Mouse (Mus musculus): Measurements from ENCODE around the gene Ahcyl2. TPM values are rescaled to one million over a fixed set of nuclear protein-coding genes. Genes with fewer than 3 reads are reported as not detected.

Ahcyl2 gene
- total and polyA plus RNA-seq, 2 experiments from 2014 or later = 13.6 to 48.3 TPM

DNA sequence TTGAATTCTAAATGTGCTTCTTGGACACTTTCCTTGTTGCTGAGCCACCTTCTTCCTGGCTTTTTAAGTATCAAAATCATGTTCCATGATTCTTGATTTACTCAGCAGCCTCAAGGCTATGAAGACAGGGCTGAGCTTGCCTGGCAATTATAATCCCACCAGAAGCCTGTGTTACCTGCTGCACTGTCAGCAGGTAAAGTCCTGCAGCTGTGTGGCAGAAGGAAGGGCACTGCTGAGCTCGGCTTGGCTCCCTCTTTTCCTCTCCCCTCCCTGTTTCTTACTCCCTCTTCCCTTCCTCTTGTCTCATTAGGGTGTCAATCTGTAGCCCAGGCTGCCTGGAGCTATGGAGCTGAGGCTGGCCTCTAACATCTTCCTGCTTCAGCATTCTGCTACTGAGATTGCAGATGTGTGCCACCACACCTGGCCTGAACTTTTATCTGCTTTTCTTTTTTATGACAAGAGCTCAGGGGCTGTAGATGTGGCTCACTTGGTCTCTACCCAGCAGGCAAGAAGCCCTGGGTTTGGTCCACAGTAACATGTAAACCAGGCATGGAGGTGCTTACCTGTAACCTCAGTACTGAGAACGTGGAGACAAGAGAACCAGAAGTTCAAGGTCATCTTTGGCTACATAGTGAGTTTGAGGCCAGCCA is 3.0 kb downstream of the Ahcyl2 start:
- no peak for ATAC-seq
- 66% methylated on average over 2 of the region's 2 CpGs for WGBS

DNA sequence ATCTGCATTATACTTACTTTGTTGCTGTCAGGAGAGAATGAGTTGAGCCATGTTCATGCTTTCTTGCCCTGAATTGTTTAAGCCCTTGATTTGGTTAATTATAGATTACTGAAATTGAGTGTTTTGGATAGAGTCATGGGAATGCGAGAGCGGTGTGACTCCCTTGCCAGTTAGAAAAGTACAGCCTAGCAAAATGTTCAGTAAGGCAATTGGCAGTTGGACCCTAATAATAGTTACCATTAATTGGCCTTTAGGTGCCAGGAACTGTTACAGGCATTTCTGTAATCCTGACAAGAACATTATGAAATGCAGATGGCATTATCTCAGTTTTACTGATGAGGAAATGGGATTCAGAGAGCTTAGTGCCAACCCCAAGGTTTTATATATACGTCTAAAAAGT is 4.4 kb downstream of the Ahcyl2 start:
- Histone ChIP-seq H3K4me2 (ENCODE audit: low read depth) (no peak overlapping the region), H3K4me1 (ENCODE audit: insufficient read depth) (no peaks in the 10 kb centered on the region), H3K27ac (ENCODE audit: low read depth, low read length) (no peak overlapping the region), H3K9ac (no peak overlapping the region), H3K36me3 (ENCODE audit: insufficient read depth) (no peaks in the 10 kb centered on the region), H3K9me3 (ENCODE audit: low read length) (no peaks in the 10 kb centered on the region), H3K4me3 (ENCODE audit: low read depth, low read length) (no peak overlapping the region), H3K27me3 (ENCODE audit: insufficient read depth, low read length) (no peaks in the 10 kb centered on the region)
- DNase-seq (no peak), ATAC-seq (no peak)
- no peak for TF ChIP-seq CTCF (IDR thresholded peaks at IDR 0.05; ENCODE audit: low read depth)
- WGBS = 45% methylated on average over 3 of the region's 3 CpGs

More for the DNA sequence above, 3.0 kb downstream of the Ahcyl2 start:
- no peak for DNase-seq
- Histone ChIP-seq H3K27ac (ENCODE audit: low read depth, low read length) (no peak overlapping the region), H3K27me3 (ENCODE audit: insufficient read depth, low read length) (no peaks in the 10 kb centered on the region), H3K9me3 (ENCODE audit: low read length) (no peaks in the 10 kb centered on the region), H3K9ac (no peak overlapping the region), H3K4me3 (ENCODE audit: low read depth, low read length) (no peak overlapping the region), H3K36me3 (ENCODE audit: insufficient read depth) (no peaks in the 10 kb centered on the region), H3K4me2 (ENCODE audit: low read depth) (no peak overlapping the region), H3K4me1 (ENCODE audit: insufficient read depth) (no peaks in the 10 kb centered on the region)
- no peak for TF ChIP-seq CTCF (IDR thresholded peaks at IDR 0.05; ENCODE audit: low read depth)

DNA sequence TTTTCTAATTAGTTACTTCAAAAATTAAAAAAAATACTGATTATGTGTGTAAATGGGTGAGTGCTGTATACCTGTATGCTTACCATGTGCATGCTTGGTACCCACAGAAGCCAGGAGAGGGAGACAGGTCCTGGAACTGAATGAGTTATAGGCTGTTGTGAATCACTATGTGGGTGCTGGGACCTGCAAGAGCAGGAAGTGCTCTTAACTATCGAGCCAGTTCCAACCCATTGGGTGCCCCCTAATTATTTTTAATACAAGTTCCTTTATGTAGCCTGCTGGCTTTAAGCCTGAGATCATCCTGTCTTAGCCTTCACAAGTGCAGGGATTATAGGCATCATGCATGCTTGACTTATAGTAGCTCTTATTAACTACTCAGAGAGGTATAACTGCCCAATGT is 6.3 kb downstream of the Ahcyl2 start:
- H3K27me3 ChIP-seq (ENCODE audit: insufficient read depth, low read length) = no peaks in the 10 kb centered on the region
- no peaks in the 10 kb centered on the region for H3K4me1 ChIP-seq (ENCODE audit: insufficient read depth)
- H3K27ac ChIP-seq (ENCODE audit: low read depth, low read length) = no peak overlapping the region
- no peak overlapping the region for H3K9ac ChIP-seq
- no peak for DNase-seq
- ATAC-seq = no peak
- WGBS = 62% methylated on average over 1 of the region's 1 CpGs
- no peaks in the 10 kb centered on the region for H3K36me3 ChIP-seq (ENCODE audit: insufficient read depth)
- no peak for TF ChIP-seq CTCF (IDR thresholded peaks at IDR 0.05; ENCODE audit: low read depth)
- H3K4me3 ChIP-seq (ENCODE audit: low read depth, low read length) = no peak overlapping the region
- no peak overlapping the region for H3K4me2 ChIP-seq (ENCODE audit: low read depth)
- H3K9me3 ChIP-seq (ENCODE audit: low read length) = no peaks in the 10 kb centered on the region

DNA sequence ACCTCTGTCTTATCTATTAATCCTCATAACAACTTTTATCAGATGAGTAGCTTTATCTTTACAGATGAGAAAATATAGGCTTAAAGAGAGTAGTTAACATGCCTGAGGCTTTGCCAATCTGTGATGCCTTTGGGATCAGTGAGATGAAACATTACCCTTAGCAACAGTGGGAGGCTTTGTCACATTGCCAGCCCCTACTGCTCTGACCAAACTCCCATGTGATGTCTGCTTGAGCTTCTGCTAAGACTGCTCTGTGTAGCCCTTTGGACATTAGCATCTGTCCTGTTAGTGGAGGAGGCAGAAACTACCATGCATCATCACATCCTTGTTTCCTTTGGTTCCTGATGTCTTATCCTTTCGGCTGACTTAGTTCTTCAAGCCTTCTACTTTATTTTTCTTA is 7.8 kb downstream of the Ahcyl2 start:
- H3K9me3 ChIP-seq (ENCODE audit: low read length) = no peaks in the 10 kb centered on the region
- H3K36me3 ChIP-seq (ENCODE audit: insufficient read depth) = no peaks in the 10 kb centered on the region
- ATAC-seq (no peak), DNase-seq (peak; percentile 21)
- H3K4me3 ChIP-seq (ENCODE audit: low read depth, low read length) = no peak overlapping the region
- no peak for TF ChIP-seq CTCF (IDR thresholded peaks at IDR 0.05; ENCODE audit: low read depth)
- no peak overlapping the region for H3K27ac ChIP-seq (ENCODE audit: low read depth, low read length)
- WGBS = 94% methylated on average over 1 of the region's 1 CpGs
- no peaks in the 10 kb centered on the region for H3K4me1 ChIP-seq (ENCODE audit: insufficient read depth)
- H3K27me3 ChIP-seq (ENCODE audit: insufficient read depth, low read length) = no peaks in the 10 kb centered on the region
- no peak overlapping the region for H3K9ac ChIP-seq
- no peak overlapping the region for H3K4me2 ChIP-seq (ENCODE audit: low read depth)

DNA sequence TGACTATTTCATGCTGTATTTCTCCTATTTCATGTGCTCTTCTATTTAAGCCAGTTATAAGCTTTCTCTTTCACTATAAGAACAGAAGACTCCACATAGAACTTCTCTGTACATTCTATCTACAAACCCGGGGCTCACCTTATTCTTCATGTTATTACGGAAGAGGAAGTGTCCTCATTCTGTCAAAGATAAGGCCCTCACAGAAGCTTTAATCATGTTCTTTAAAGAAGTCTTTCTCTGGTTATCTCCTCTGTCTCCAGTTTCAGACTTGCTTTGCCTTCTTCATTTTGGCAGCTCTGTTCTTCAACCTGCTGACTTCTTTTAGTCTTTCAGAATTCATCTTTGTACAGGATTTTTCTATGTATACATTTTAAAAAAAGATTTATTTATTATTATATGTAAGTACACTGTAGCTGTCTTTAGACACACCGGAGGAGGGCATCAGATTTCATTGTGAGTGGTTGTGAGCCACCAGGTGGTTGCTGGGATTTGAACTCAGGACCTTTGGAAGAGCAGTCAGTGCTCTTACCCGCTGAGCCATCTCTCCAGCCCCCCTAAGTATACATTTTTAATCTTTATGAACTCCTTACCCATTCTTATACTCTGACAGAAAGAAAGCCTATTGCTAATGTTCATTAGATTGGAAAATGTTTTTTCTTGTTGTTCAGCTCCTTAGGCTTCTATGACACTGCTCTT is 8.9 kb downstream of the Ahcyl2 start:
- no peak for DNase-seq
- no peaks in the 10 kb centered on the region for H3K9me3 ChIP-seq (ENCODE audit: low read length)
- WGBS = 80% methylated on average over 4 of the region's 4 CpGs
- no peak overlapping the region for H3K4me2 ChIP-seq (ENCODE audit: low read depth)
- H3K36me3 ChIP-seq (ENCODE audit: insufficient read depth) = no peaks in the 10 kb centered on the region
- no peak for ATAC-seq
- no peak overlapping the region for H3K27ac ChIP-seq (ENCODE audit: low read depth, low read length)
- H3K9ac ChIP-seq = no peak overlapping the region
- no peaks in the 10 kb centered on the region for H3K4me1 ChIP-seq (ENCODE audit: insufficient read depth)
- no peaks in the 10 kb centered on the region for H3K27me3 ChIP-seq (ENCODE audit: insufficient read depth, low read length)
- H3K4me3 ChIP-seq (ENCODE audit: low read depth, low read length) = no peak overlapping the region
- TF ChIP-seq CTCF (IDR thresholded peaks at IDR 0.05; ENCODE audit: low read depth) = no peak

DNA sequence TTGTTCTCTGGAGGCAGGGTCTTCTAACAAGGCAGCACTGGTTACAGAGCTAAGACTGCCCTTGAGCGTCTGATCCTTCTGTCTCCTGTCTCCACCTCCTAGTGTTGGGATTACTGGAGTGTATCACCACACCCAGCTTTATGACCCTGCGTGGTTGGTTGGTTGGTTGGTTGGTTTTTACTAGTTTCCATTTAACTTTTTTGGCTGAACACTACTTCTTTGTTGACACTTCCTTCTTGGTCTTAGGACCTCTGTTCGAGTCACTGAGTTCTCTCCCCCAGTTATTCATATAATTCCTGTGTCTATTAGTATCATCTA is 9.4 kb downstream of the Ahcyl2 start:
- no peak overlapping the region for H3K4me3 ChIP-seq (ENCODE audit: low read depth, low read length)
- H3K36me3 ChIP-seq (ENCODE audit: insufficient read depth) = no peaks in the 10 kb centered on the region
- no peaks in the 10 kb centered on the region for H3K9me3 ChIP-seq (ENCODE audit: low read length)
- H3K27ac ChIP-seq (ENCODE audit: low read depth, low read length) = no peak overlapping the region
- H3K27me3 ChIP-seq (ENCODE audit: insufficient read depth, low read length) = no peaks in the 10 kb centered on the region
- no peak for DNase-seq
- no peak overlapping the region for H3K9ac ChIP-seq
- H3K4me1 ChIP-seq (ENCODE audit: insufficient read depth) = no peaks in the 10 kb centered on the region
- WGBS = 74% methylated on average over 3 of the region's 3 CpGs
- no peak for TF ChIP-seq CTCF (IDR thresholded peaks at IDR 0.05; ENCODE audit: low read depth)
- H3K4me2 ChIP-seq (ENCODE audit: low read depth) = no peak overlapping the region
- no peak for ATAC-seq

DNA sequence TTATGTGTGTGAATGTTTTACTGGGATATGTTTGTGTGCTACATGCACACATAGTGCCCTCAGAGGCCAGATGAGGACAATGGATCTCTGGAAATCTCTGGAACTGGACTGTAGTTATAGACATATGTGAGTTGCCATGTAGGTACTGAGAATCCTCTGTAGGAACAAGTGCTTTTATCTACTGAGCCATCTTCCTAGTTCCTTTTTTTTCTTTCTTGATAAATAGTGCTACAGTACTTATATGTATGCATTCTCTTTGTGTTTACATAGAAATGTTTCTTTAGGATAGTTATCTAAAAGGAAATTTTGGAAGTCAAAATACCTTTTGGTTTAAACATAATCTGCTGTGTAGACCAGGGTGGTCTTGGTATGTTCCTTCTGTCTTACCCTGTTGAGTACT is 12.3 kb downstream of the Ahcyl2 start:
- no peak for ATAC-seq
- H3K4me3 ChIP-seq (ENCODE audit: low read depth, low read length) = no peak overlapping the region
- H3K27me3 ChIP-seq (ENCODE audit: insufficient read depth, low read length) = no peaks in the 10 kb centered on the region
- no peaks in the 10 kb centered on the region for H3K36me3 ChIP-seq (ENCODE audit: insufficient read depth)
- DNase-seq = no peak
- H3K27ac ChIP-seq (ENCODE audit: low read depth, low read length) = no peak overlapping the region
- H3K9me3 ChIP-seq (ENCODE audit: low read length) = no peaks in the 10 kb centered on the region
- no peaks in the 10 kb centered on the region for H3K4me1 ChIP-seq (ENCODE audit: insufficient read depth)
- no peak overlapping the region for H3K9ac ChIP-seq
- TF ChIP-seq CTCF (IDR thresholded peaks at IDR 0.05; ENCODE audit: low read depth) = no peak
- H3K4me2 ChIP-seq (ENCODE audit: low read depth) = no peak overlapping the region

Data from forebrain, postnatal 0 days (tissue).